Mouse (Mus musculus) forebrain, postnatal 0 days (tissue): ENCODE results near the gene Tmem170. TPM values are rescaled to one million over a fixed set of nuclear protein-coding genes. Genes with fewer than 3 reads are reported as not detected.

Experiments
- ATAC-seq: fragments of 200-750 bp; cut with Nextera tagmentation; 2 replicates; pipeline ENCODE4 v1.8.0; 2017; ENCODE audit warnings: mild to moderate bottlenecking, moderate library complexity
- DNase-seq: peaks from one replicate; pipeline ENCODE4 v3.0.0-alpha.2; 2015
- H3K27ac ChIP-seq: fragments of 300-500 bp; sonication (generic); 2 replicates; pipeline ENCODE4 v1.5.1; 2014; ENCODE audit warnings: low read depth, mild to moderate bottlenecking, antibody characterized with exemption, low read length, moderate library complexity, mixed read lengths
- H3K27me3 ChIP-seq: fragments of 300-500 bp; sonication (generic); 2 replicates; pipeline ENCODE4 v1.6.1; 2014; ENCODE audit warnings: mild to moderate bottlenecking, low read length, mixed read lengths; ENCODE audit not compliant: insufficient read depth
- H3K36me3 ChIP-seq: fragments of 300-500 bp; sonication (generic); 2 replicates; pipeline ENCODE4 v1.6.1; 2014; ENCODE audit warnings: mild to moderate bottlenecking, moderate library complexity; ENCODE audit not compliant: insufficient read depth
- H3K4me1 ChIP-seq: fragments of 300-500 bp; sonication (generic); 2 replicates; pipeline ENCODE4 v1.6.1; 2014; ENCODE audit warnings: antibody characterized with exemption; ENCODE audit not compliant: insufficient read depth
- H3K4me2 ChIP-seq: fragments of 300-500 bp; sonication (generic); 2 replicates; pipeline ENCODE4 v1.6.1; 2014; ENCODE audit warnings: low read depth, mild to moderate bottlenecking, moderate library complexity
- H3K4me3 ChIP-seq: fragments of 300-500 bp; sonication (generic); 2 replicates; pipeline ENCODE4 v1.5.1; 2014; ENCODE audit warnings: low read depth, low read length, mixed read lengths
- H3K9ac ChIP-seq: fragments of 300-500 bp; sonication (generic); 2 replicates; pipeline ENCODE4 v1.6.1; 2014; ENCODE audit warnings: mild to moderate bottlenecking
- H3K9me3 ChIP-seq: fragments of 300-500 bp; sonication (generic); 2 replicates; pipeline ENCODE4 v1.6.1; 2016; ENCODE audit warnings: low read length
- CTCF ChIP-seq: sonication (generic); IDR thresholded peaks from 2 replicates; pipeline ENCODE4 v1.5.1; 2016; ENCODE audit warnings: antibody characterized with exemption, control low read depth, low read depth
- WGBS: fragments of 180-500 bp; shearing (Covaris S2); extraction: QIAGEN DNeasy Blood & Tissue Kit; methylation state at CpG from one replicate; pipeline ENCODE4 v1.1.7; 2014; 5-methylcytosine and 5-hydroxymethylcytosine counted together
- polyA plus RNA-seq: library from polyadenylated mRNA; unstranded; fragments of >200 nt; fragmentation: Nextera tagmentation; extraction: Ambion mirVana; gene quantifications from 2 replicates; pipeline ENCODE4 v1.2.1, GENCODE M21; 2015
- total RNA-seq: library from RNA; depleted of rRNA; stranded (reverse); fragments of >200 nt; gene quantifications from 2 replicates; pipeline ENCODE4 v1.2.3, GENCODE M21; 2014

Tmem170 gene
- total and polyA plus RNA-seq, 2 experiments from 2014 or later: 2.0 to 3.0 TPM

- ATAC-seq: no peak
- DNase-seq: no peak
- WGBS: 29% methylated on average over 9 of the region's 9 CpGs
- Histone ChIP-seq H3K36me3 (no peaks in the 10 kb centered on the region), H3K9ac (peak overlapping the region; percentile 53), H3K27me3 (no peaks in the 10 kb centered on the region), H3K4me1 (0 out of 2 replicates have a peak, but pooled peaks cover 5% of the 10 kb centered on the region), H3K27ac (no peak overlapping the region), H3K4me3 (peak overlapping the region; percentile 61), H3K4me2 (peak overlapping the region; percentile 63), H3K9me3 (no peaks in the 10 kb centered on the region)
- TF ChIP-seq CTCF: no peak
These were observed 792 bp downstream of the Tmem170 start for GRCm38 (mm10) chr8:111875758-111876157.

DNA sequence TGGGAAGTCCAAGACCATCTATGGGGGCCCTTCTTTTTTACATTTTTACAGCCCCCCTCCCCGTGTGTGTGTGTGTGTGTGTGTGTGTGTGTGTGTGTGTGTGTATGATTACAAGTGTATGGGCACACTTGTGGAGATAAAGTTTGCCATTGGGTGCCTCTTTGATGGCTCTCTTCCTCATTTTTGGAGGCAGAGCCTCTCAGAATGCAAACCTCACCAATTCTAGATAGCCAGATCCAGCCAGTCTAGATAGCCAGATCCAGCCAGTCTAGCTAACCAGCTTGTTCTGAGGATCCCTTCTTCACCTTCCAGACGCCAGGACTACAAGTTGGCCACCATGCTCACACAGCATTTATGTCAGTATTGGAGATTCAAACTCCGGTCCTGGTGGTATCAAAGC, 5.3 kb downstream of the Tmem170 start:
- TF ChIP-seq CTCF: no peak
- 84% methylated on average over 3 of the region's 3 CpGs for WGBS

DNA sequence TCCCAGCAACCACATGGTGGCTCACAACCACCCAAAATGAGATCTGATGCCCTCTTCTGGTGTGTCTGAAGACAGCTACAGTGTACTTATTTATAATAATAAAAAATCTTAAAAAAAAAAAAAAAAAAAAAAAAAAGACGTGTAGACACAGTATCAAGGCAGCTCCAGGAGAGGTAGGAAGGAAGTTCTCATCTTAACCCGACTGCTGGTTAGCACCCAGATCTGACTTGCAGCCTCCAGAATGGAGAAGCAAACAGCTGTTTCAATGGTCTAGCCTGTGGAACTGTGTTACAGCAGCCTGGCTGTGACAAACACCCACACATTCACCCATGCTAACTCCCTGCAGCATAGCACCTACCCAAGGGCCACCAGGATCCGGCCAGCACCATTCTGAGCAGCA, 6.2 kb downstream of the Tmem170 start:
- Histone ChIP-seq H3K4me1 (no peaks in the 10 kb centered on the region), H3K27me3 (no peaks in the 10 kb centered on the region), H3K36me3 (no peaks in the 10 kb centered on the region), H3K4me3 (no peak overlapping the region), H3K4me2 (no peak overlapping the region), H3K27ac (no peak overlapping the region), H3K9ac (no peak overlapping the region), H3K9me3 (no peaks in the 10 kb centered on the region)
- DNase-seq (no peak), ATAC-seq (no peak)
- WGBS: 93% methylated on average over 3 of the region's 3 CpGs
- no peak for TF ChIP-seq CTCF

More for the DNA sequence above, 5.3 kb downstream of the Tmem170 start:
- ATAC-seq (no peak), DNase-seq (no peak)
- no peak overlapping the region for H3K9ac ChIP-seq
- no peaks in the 10 kb centered on the region for H3K27me3 ChIP-seq
- no peaks in the 10 kb centered on the region for H3K36me3 ChIP-seq
- H3K27ac ChIP-seq: no peak overlapping the region
- H3K9me3 ChIP-seq: no peaks in the 10 kb centered on the region
- H3K4me2 ChIP-seq: no peak overlapping the region
- H3K4me3 ChIP-seq: no peak overlapping the region
- H3K4me1 ChIP-seq: 0 out of 2 replicates have a peak, but pooled peaks cover 5% of the 10 kb centered on the region

DNA sequence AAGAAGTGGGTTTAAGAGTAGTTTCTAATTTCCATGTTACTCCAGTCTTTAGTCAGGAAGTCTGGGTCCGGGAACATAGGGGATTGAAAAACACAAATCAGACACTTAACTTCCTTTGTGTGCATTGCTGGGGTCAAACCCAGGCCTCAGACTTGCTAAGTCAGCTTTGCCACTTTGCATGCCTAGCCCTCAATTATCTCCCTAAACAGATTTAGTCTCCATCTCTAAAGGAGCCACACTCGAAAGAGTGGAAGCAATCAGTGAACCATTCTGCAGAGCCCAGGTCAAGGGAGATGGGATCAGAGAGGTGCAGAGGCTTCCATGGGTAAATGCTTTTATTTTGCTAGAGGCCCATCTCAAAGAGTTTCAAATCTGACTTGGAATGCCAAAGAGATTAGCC, 7.9 kb downstream of the Tmem170 start:
- Histone ChIP-seq H3K9me3 (no peaks in the 10 kb centered on the region), H3K27me3 (no peaks in the 10 kb centered on the region), H3K9ac (no peak overlapping the region), H3K4me3 (no peak overlapping the region), H3K27ac (no peak overlapping the region), H3K4me1 (no peaks in the 10 kb centered on the region), H3K4me2 (no peak overlapping the region), H3K36me3 (no peaks in the 10 kb centered on the region)
- no peak for TF ChIP-seq CTCF
- 41% methylated on average over 2 of the region's 2 CpGs for WGBS
- DNase-seq (no peak), ATAC-seq (no peak)

- Histone ChIP-seq H3K9me3 (no peaks in the 10 kb centered on the region), H3K9ac (no peak overlapping the region), H3K4me3 (no peak overlapping the region), H3K27ac (no peak overlapping the region), H3K36me3 (no peaks in the 10 kb centered on the region), H3K4me2 (no peak overlapping the region), H3K4me1 (no peaks in the 10 kb centered on the region), H3K27me3 (no peaks in the 10 kb centered on the region)
- TF ChIP-seq CTCF: no peak
- DNase-seq (no peak), ATAC-seq (no peak)
- WGBS: 91% methylated on average over 6 of the region's 6 CpGs
These were observed 10.7 kb downstream of the Tmem170 start for GRCm38 (mm10) chr8:111865857-111866256.

DNA sequence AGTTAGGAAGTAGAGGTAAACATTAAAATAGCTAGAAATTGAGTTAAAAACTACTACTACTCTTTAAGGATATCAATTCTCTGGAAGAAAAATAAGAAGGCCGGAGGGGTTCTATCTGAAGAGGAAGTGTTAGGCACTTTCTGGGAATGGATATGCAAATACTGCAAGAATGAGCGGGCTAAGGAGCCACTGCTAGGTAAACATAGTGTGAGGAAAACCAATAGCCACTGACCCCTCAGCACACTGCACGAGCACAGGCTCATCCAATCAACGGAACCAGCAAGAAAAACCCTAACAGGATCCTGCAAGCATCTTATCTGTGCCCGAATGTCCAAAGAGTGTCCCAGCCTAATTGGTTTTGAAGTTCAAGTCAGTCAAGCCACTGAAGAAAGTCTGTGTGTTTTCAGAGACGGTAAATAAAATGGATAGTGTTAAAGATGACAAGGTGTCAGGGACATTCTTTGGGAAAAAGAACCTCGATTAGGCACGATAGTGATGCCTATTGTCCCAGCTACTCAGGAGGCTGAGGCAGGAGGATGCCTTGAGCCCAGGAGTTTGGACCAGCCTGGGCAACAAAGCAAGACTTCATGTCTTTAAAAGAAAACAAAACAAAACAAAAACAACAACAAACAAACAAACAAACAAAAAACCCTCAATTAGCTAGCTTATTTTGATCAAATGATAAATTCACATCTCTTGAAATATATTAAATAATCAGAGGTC, 11.3 kb downstream of the Tmem170 start:
- Histone ChIP-seq H3K4me2 (no peak overlapping the region), H3K9ac (no peak overlapping the region), H3K27ac (no peak overlapping the region), H3K36me3 (no peaks in the 10 kb centered on the region), H3K27me3 (no peaks in the 10 kb centered on the region), H3K4me3 (no peak overlapping the region), H3K4me1 (no peaks in the 10 kb centered on the region), H3K9me3 (no peaks in the 10 kb centered on the region)
- DNase-seq (no peak), ATAC-seq (no peak)
- no peak for TF ChIP-seq CTCF
- WGBS: 96% methylated on average over 8 of the region's 8 CpGs

DNA sequence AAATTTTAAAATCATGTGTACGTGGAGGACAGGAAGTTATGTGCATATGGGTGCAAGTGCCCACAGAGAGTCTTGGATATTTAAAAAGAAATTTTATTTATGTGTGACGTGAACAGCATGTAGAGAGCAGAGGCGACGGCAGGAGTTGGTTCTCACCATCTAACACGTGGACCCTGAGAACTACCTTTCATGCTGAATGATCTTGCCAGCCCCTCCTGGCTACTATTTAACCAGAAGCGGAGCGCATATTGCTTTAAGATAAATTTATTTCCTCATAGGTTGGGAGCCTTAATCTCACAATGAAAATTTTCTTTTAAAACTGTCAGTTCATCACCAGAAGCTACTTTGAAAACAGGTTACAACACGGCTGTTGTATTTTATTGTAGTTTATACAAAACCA, 11.9 kb downstream of the Tmem170 start:
- Histone ChIP-seq H3K9me3 (no peaks in the 10 kb centered on the region), H3K4me3 (no peak overlapping the region), H3K36me3 (no peaks in the 10 kb centered on the region), H3K4me2 (no peak overlapping the region), H3K9ac (no peak overlapping the region), H3K27me3 (no peaks in the 10 kb centered on the region), H3K27ac (no peak overlapping the region), H3K4me1 (no peaks in the 10 kb centered on the region)
- 96% methylated on average over 8 of the region's 8 CpGs for WGBS
- ATAC-seq (no peak), DNase-seq (no peak)
- no peak for TF ChIP-seq CTCF
